Mouse (Mus musculus): ENCODE results near the gene Ndufaf4.

DNA sequence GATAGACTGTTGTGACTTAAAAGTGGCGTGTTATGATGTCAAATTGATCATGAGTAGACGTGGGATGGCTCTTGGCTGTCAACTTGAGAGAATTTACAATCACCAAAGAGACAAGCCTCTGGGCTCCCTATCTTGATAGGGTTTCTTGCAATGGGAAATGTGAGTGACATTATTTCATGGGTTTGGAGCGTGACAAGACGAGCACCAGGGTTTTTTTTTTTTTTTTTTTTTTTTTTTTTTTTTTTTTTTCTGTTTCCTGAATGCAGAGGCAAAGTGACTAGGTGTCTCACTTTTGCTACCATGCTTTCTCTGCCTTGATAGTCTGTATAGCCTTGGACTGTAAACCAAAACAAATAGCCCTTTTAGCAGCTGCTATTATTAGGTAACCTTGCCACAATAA is 3.3 kb upstream of the Ndufaf4 start:
- no peak for TF ChIP-seq CTCF (IDR thresholded peaks at IDR 0.05; ENCODE audit: low read depth)
- TF ChIP-seq EP300 (IDR thresholded peaks at IDR 0.05; ENCODE audit: low read depth): no peak
